Mouse (Mus musculus) adrenal gland, postnatal 4 days (tissue): Measurements from ENCODE around the gene Krtap31-2. TPM values are rescaled to one million over a fixed set of nuclear protein-coding genes. Genes with fewer than 3 reads are reported as not detected.

Source experiments
- DNase-seq, 2 experiments: peaks; one replicate each; pipeline ENCODE4 v3.0.0; 2021 to 2022; ENCODE audit warnings: low spot score in 2 of 2, mixed read lengths in 2 of 2
- long read RNA-seq, 2 experiments: library from polyadenylated mRNA; stranded (forward); transcript quantifications; one replicate each; pipeline ENCODE4 v2.0.0; 2021
- total RNA-seq, 2 experiments: library from RNA; stranded (reverse); gene quantifications; 2 replicates each; pipeline ENCODE4 v1.2.3; 2021

The Krtap31-2 gene
- total RNA-seq: not detected
- long read RNA-seq, experiment 1: 0 reads
- long read RNA-seq, experiment 2: 0 reads

DNA sequence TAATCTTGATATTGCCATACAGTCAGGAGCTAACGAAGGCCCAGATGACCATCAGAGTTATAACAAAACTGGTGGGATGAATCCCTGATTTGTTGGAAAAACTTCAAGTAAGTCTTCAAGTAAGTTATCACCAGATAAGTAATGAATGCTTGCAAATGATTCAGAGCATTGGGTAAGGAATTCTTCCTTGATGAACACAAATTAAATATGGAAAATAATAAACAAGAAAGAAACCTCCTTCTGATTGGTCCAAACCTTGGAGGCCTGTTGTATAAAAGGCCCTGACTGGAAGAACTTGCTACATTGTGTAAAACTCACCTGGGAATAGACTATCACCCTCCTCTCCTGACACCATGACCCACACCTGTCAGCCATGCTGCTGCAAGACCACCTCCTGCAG lies at the start of gene Krtap31-2:
Gene Krtap31-2 (plus strand): TSS at position 301 of the 400 bp plus-strand sequence.
- no peak for DNase-seq

DNA sequence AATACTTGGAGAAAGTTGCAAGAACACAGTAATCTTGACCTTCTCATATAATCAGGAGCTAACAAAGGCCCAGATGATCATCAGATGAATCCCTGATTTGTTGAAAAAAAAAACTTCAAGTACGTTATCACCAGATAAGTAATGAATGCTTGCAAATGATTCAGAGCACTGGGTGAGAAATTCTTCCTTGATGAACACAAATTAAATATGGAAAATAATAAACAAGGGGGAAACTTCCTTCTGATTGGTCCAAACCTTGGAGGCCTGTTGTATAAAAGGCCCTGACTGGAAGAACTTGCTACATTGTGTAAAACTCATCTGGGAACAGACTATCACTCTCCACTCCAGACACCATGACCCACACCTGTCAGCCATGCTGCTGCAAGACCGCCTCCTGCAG lies 28.5 kb upstream of the Krtap31-2 start, which contains the start of gene Krtap31-1:
Gene Krtap31-1 (plus strand): TSS at position 301 of the 400 bp plus-strand sequence.
- no peak for DNase-seq

DNA sequence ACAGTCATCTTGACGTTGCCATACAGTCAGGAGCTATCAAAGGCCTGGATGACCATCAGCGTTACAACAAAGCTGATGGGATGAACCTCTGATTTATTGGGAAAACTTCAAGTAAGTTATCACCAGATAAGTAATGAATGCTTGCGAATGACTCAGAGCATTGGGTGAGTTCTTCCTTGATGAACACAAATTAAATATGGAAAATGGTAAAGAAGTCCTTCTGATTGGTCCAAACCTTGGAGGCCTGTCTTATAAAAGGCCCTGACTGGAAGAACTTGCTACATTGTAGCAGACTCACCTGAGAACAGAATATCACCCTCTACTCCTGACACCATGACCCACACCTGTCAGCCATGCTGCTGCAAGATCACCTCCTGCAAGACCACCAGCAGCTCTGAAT lies 21.6 kb upstream of the Krtap31-2 start, which contains the start of gene Gm11565:
Gene Gm11565 (plus strand): TSS at position 301 of the 400 bp plus-strand sequence.
- DNase-seq: no peak

DNA sequence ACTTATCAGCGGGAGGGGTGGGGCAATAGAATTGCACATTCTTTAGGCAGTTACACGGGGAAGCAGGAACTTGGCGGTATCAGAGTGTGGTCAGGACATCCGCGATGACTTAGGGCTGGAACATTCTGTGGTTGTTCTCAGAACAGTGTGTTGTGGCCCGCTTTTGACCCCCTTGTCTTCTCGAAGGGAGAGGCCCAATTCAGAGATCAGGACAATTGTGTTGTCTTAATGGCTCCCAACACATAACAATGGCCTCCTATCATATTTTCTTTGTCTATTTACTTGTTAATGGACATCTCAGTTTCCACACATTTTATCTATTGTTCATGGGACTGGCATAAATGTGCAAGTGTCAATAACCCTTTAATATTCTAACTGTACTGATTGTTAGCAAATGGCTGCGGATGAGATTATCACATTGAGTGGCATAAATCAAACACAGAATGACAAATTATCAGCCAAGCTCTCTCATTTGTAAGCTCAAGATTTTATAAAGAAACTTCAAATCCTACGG lies 1.7 kb downstream of the Krtap31-2 start:
- DNase-seq: no peak

DNA sequence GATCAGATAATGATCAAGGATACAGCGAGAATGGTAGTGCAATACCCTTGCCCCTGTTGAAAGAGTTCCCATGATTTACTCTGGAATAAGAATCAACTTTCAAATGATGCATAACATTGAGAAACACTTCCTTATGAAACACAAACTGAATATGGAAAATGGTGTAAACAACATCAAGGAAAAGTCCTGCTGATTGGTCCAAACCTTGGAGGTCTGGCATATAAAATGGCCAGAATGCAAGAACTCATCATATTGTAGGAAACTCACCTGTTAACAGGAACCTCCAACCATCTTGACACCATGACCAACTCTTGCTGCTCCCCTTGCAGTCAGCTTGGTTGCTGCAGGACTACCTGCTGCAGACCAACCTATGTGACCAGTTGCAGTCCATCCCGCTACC lies 12.1 kb downstream of the Krtap31-2 start, which contains the start of gene Krtap9-5:
Gene Krtap9-5 (plus strand): TSS at position 301 of the 400 bp plus-strand sequence.
- DNase-seq: no peak

DNA sequence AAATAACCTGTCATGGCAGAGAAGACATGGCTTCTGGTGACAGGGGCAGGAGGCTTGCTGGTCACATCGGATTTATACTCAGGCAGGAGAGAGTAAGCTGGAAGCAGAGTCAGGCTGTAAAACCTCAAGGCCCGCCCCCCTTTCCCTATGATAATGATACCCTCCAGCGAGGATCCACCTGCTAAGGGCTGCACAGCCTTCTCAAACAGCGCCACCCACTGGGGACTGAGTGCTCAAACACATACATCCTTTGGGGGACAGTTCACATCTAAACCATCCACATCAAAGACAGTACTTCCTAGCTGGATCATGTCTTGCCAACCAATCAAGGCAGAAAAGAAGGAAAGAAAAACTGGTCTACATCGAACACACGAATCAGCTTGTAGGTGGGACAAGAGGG lies 28.1 kb downstream of the Krtap31-2 start:
- no peak for DNase-seq

DNA sequence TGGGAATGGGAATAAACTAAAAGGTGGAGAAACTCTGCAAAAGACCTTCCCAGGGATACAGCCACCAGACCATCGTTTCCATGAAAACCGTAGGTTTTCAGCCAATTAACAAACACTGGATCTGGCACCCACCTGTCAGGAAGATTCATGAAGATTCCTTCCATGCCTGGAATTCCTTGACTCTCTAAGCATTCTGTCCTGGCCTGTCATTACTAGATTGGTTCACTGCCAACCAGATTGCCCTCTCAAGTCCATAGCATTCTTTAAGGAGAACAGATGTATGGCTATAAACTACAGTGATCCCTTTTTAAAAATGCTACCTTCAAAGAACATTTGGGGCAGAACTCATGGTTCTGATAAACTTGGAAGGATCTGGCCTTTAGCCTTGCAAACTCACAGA lies 29.9 kb downstream of the Krtap31-2 start:
- no peak for DNase-seq

DNA sequence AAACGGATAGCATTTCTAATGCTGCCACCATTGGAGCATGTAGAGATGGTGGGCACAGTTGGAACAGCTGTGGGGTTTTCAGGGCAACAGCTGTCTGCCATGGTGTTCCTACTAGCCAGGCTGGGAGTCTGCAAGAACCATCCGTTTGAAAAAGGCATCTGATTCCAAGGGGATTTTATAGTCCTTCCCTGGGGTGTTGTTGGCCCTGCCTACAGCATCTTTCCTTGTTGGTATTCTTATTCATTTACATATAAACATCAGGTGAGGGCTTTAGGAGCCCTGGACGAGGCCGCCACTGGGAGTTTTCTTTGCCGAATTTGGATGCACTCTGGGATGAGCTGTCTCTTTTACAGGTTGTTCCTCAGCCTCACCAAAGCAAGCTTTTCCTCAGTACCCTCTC lies 42.9 kb downstream of the Krtap31-2 start, which contains the start of gene Krtap29-1:
Gene Krtap29-1 (minus strand): TSS at position 101 of the 400 bp plus-strand sequence.
- no peak for DNase-seq

DNA sequence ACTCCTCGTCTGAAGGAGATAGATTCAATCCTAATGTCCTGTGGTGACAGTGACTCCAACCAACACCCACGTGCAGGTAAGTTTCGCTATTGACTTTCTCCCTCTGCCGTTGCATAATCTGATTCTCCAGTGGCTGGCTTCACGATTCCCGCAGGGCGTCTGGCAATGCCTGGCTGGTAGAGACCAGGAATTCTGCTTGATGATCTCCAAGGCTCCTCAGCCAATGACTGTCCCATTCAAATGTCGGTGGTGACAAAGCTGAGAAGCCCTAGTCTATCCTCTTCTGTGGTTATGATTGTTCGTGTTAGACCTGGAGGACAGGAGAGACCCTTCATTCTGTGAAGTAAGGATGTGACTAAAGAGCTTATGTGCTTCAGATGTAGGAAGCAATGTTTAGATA lies 46.6 kb downstream of the Krtap31-2 start:
- no peak for DNase-seq

DNA sequence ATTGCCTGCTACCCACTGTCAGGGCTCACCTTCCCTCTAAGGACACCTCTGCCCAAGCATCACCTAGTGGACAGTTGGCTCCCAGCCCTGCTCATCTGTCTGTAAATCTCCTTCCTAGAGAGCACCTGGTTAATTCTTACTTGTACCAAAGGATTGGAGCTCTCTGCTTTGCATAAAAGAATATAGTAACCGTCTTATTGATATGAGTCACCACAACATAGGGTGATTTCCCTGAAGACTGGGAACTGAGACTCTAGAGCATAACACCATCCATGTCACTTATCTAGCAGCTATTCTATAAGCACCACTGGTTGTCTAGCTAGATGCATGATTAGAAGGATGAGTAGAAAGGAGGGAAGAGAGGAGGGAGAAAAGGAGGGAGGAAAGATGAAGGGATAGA lies 47.4 kb downstream of the Krtap31-2 start:
- DNase-seq: no peak

DNA sequence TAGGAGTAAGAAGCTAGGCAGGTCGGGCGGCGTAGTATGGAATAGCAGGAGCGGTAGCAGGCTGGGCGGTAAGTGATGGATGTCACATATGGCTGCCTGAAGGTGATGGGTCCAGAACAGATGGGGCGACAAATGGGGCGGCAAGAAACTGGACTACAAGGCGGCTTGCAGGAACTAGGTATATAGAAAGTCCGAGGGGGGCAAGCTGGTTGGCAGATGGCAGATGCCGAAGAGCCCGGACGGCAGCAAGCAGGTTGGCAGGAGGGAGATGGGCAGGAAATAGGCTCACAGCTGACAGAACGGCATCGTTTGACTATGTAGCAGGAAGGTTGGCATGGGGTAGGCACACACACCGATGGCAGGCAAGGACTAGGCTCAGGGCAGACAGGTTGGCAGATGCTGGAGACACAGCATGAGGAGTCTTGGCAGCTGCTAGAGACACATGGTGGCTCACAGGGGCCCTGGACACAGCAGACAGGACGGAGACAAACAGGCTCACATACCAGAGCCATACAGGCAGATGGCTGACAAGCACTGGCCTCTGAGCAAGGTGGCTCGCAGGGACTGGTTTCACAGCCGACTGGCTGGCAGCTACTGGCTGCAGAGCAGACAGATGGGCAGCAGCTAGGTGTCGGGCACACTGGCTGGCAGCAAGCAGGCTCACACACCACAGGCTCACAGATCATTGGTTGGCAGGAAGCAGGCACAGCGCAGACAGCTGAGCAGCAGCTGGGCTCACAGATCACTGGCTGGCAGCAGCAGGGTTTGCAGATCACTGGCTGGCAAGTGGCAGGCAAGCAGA lies 49.4 kb downstream of the Krtap31-2 start:
- DNase-seq: no peak

DNA sequence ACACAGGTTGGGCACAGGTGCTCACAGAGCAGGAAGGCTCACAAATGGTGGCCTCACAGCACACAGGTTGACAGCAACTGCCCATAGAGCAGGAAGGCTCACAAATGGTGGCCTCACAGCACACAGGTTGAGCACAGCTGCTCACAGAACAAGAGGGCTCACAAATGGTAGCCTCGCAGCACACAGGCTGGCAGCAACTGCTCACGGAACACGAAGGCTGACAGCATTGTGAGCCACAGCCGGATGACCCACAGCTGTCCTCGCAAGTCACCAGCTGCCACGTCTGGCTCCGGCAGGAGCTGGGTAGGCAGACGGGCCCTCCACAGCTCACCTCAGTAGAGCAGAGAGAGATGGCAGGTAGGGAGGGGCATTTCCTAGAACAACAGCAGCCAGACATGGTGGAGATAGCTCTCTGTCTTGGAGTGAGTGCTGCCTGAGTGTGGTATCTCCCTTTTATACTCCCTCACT lies 50.1 kb downstream of the Krtap31-2 start, which contains the start of gene Krtap16-1:
Gene Krtap16-1 (minus strand): TSS at position 418 of the 468 bp plus-strand sequence.
- DNase-seq: no peak

Other genes starting within 250 kb of the Krtap31-2 start
- not detected for gene Gm14190, start 245.6 kb upstream of the Krtap31-2 start, total RNA-seq
- not detected for gene Gm14180, start 202.0 kb upstream of the Krtap31-2 start, total RNA-seq
- gene Gm11595, start 163.4 kb upstream of the Krtap31-2 start, total RNA-seq: not detected
- gene Krtap4-8, start 155.6 kb upstream of the Krtap31-2 start, total RNA-seq: not detected
- gene Krtap4-9, start 151.1 kb upstream of the Krtap31-2 start, total RNA-seq: not detected
- gene Gm11596, start 142.8 kb upstream of the Krtap31-2 start, total RNA-seq: not detected
- not detected for gene Gm11569, start 137.4 kb upstream of the Krtap31-2 start, total RNA-seq
- gene Gm11554, start 131.8 kb upstream of the Krtap31-2 start, total RNA-seq: not detected
- not detected for gene Krtap4-13, start 126.4 kb upstream of the Krtap31-2 start, total RNA-seq
- gene Gm11564, start 120.6 kb upstream of the Krtap31-2 start, total RNA-seq: not detected
- not detected for gene 2300003K06Rik, start 98.2 kb upstream of the Krtap31-2 start, total RNA-seq
- gene Krtap4-16, start 84.7 kb upstream of the Krtap31-2 start, total RNA-seq: not detected
- gene Gm11568, start 78.4 kb upstream of the Krtap31-2 start, total RNA-seq: not detected
- gene Gm11559, start 71.8 kb upstream of the Krtap31-2 start, total RNA-seq: not detected
- gene Krtap9-1, start 62.9 kb upstream of the Krtap31-2 start, total RNA-seq: not detected
- not detected for gene Gm11567, start 57.1 kb upstream of the Krtap31-2 start, total RNA-seq
- not detected for gene Krtap31-1, start 28.4 kb upstream of the Krtap31-2 start, total RNA-seq
- not detected for gene Gm11565, start 21.5 kb upstream of the Krtap31-2 start, total RNA-seq
- not detected for gene Krtap9-5, start 12.2 kb downstream of the Krtap31-2 start, total RNA-seq
- not detected for gene Krtap29-1, start 42.8 kb downstream of the Krtap31-2 start, total RNA-seq
- gene Krtap16-1, start 50.3 kb downstream of the Krtap31-2 start, total RNA-seq: not detected
- gene Krtap17-1, start 57.7 kb downstream of the Krtap31-2 start, total RNA-seq: not detected
- not detected for gene Krt33a, start 79.9 kb downstream of the Krtap31-2 start, total RNA-seq
- not detected for gene Krt33b, start 93.6 kb downstream of the Krtap31-2 start, total RNA-seq
- gene Krt34, start 105.3 kb downstream of the Krtap31-2 start, total RNA-seq: not detected
- gene Krt31, start 114.3 kb downstream of the Krtap31-2 start, total RNA-seq: not detected
- not detected for gene Krt32, start 151.9 kb downstream of the Krtap31-2 start, total RNA-seq
- not detected for gene Krt35, start 159.9 kb downstream of the Krtap31-2 start, total RNA-seq
- under 1 TPM in 1 of 2 experiments, not detected in 1; 0.48 TPM for gene Krt36, start 169.3 kb downstream of the Krtap31-2 start, total RNA-seq
- not detected for gene Krt13, start 185.3 kb downstream of the Krtap31-2 start, total RNA-seq
- under 1 TPM in 1 of 2 experiments, not detected in 1; 0.31 TPM for gene Krt15, start 199.6 kb downstream of the Krtap31-2 start, total RNA-seq
- 10 to 100 TPM; 11.1 to 12.7 TPM for gene Krt19, start 212.4 kb downstream of the Krtap31-2 start, total RNA-seq